Mouse (Mus musculus) brain, embryonic 14.5 days (tissue): ENCODE results near the gene 4931409K22Rik. TPM values are rescaled to one million over a fixed set of nuclear protein-coding genes. Genes with fewer than 3 reads are reported as not detected.

Source experiments
- DNase-seq: peaks from one replicate; pipeline ENCODE4 v3.0.0-alpha.2; 2011; ENCODE audit warnings: low read depth
- CTCF ChIP-seq: fragments of 200-500 bp; IDR thresholded peaks from 2 replicates; pipeline ENCODE4 v1.5.1; 2012; ENCODE audit warnings: inconsistent platforms, mild to moderate bottlenecking, moderate library complexity, borderline replicate concordance; ENCODE audit not compliant: insufficient read depth, insufficient read length; ENCODE audit errors: extremely low read depth
- POLR2A ChIP-seq: fragments of 200-500 bp; IDR thresholded peaks from 2 replicates; pipeline ENCODE4 v1.6.1; 2012; ENCODE audit warnings: mild to moderate bottlenecking, inconsistent platforms, borderline replicate concordance; ENCODE audit not compliant: poor library complexity, insufficient read depth, insufficient read length, severe bottlenecking; ENCODE audit errors: extremely low read depth
- polyA plus RNA-seq: library from polyadenylated mRNA; depleted of rRNA; stranded (reverse); fragments of >200 nt; gene quantifications from 2 replicates; pipeline ENCODE4 v1.2.3, GENCODE M21; 2012; rRNA removed

Gene 4931409K22Rik
- polyA plus RNA-seq, 1 experiment = 0.19 TPM

GRCm38 (mm10) chr5:24508406-24508805 lies 48.2 kb downstream of the 4931409K22Rik start:
- no peak for TF ChIP-seq CTCF
- no peak for TF ChIP-seq POLR2A
- DNase-seq = no peak

- no peak for TF ChIP-seq CTCF
- no peak for TF ChIP-seq POLR2A
- DNase-seq = no peak
Measured at GRCm38 (mm10) chr5:24505513-24505912, 51.1 kb downstream of the 4931409K22Rik start.

- TF ChIP-seq POLR2A (no peak), CTCF (no peak)
- DNase-seq = no peak
Measured at GRCm38 (mm10) chr5:24502786-24503185, 53.8 kb downstream of the 4931409K22Rik start.

- DNase-seq = peak; percentile 77
Measured at GRCm38 (mm10) chr5:24500851-24501250, 55.8 kb downstream of the 4931409K22Rik start.

GRCm38 (mm10) chr5:24499113-24499512 lies 57.5 kb downstream of the 4931409K22Rik start:
- no peak for DNase-seq
- no peak for TF ChIP-seq CTCF
- no peak for TF ChIP-seq POLR2A

More at GRCm38 (mm10) chr5:24500851-24501250, 55.8 kb downstream of the 4931409K22Rik start:
- TF ChIP-seq CTCF (no peak), POLR2A (no peak)

GRCm38 (mm10) chr5:24497526-24497925 lies 59.1 kb downstream of the 4931409K22Rik start:
- peak; percentile 86 for DNase-seq
- no peak for TF ChIP-seq POLR2A

GRCm38 (mm10) chr5:24496756-24497155 lies 59.9 kb downstream of the 4931409K22Rik start:
- TF ChIP-seq CTCF = no peak
- TF ChIP-seq POLR2A = no peak
- DNase-seq = peak; percentile 73

GRCm38 (mm10) chr5:24495019-24495418 lies 61.6 kb downstream of the 4931409K22Rik start:
- peak; percentile 90 for DNase-seq
- no peak for TF ChIP-seq CTCF
- TF ChIP-seq POLR2A = no peak

Other genes starting within 250 kb of the 4931409K22Rik start
- gene Kcnh2, start 205.2 kb downstream of the 4931409K22Rik start, polyA plus RNA-seq = 58.9 and 61.1 TPM in 2 replicates
- gene Nos3, start 192.0 kb downstream of the 4931409K22Rik start, polyA plus RNA-seq = 9.6 and 11.1 TPM in 2 replicates
- gene Atg9b, start 164.7 kb downstream of the 4931409K22Rik start, polyA plus RNA-seq = 1.5 and 1.7 TPM in 2 replicates
- 51.0 and 64.7 TPM in 2 replicates for gene Abcb8, start 163.1 kb downstream of the 4931409K22Rik start, polyA plus RNA-seq
- gene Asic3, start 143.4 kb downstream of the 4931409K22Rik start, polyA plus RNA-seq = 0.71 and 1.1 TPM in 2 replicates
- 159 and 252 TPM in 2 replicates for gene Cdk5, start 133.3 kb downstream of the 4931409K22Rik start, polyA plus RNA-seq
- gene Slc4a2, start 133.0 kb downstream of the 4931409K22Rik start, polyA plus RNA-seq = 38.9 and 41.4 TPM in 2 replicates
- 152 and 248 TPM in 2 replicates for gene Fastk, start 111.5 kb downstream of the 4931409K22Rik start, polyA plus RNA-seq
- gene Tmub1, start 109.0 kb downstream of the 4931409K22Rik start, polyA plus RNA-seq = 60.7 and 67.7 TPM in 2 replicates
- 176 and 244 TPM in 2 replicates for gene Agap3, start 104.6 kb downstream of the 4931409K22Rik start, polyA plus RNA-seq
- 2.2 and 5.0 TPM in 2 replicates for gene Gbx1, start 29.6 kb downstream of the 4931409K22Rik start, polyA plus RNA-seq
- gene Asb10, start 15.8 kb downstream of the 4931409K22Rik start, polyA plus RNA-seq = 0.33 and 0.54 TPM in 2 replicates
- 75.5 and 85.9 TPM in 2 replicates for gene Abcf2, start 20.7 kb upstream of the 4931409K22Rik start, polyA plus RNA-seq
- gene Chpf2, start 29.9 kb upstream of the 4931409K22Rik start, polyA plus RNA-seq = 21.9 and 26.8 TPM in 2 replicates
- gene Smarcd3, start 67.6 kb upstream of the 4931409K22Rik start, polyA plus RNA-seq = 162 and 203 TPM in 2 replicates
- gene Nub1, start 128.7 kb upstream of the 4931409K22Rik start, polyA plus RNA-seq = 57.8 and 58.5 TPM in 2 replicates
- gene Wdr86, start 173.9 kb upstream of the 4931409K22Rik start, polyA plus RNA-seq = 10.8 and 11.9 TPM in 2 replicates
- not detected in 2 replicates for gene Crygn, start 201.2 kb upstream of the 4931409K22Rik start, polyA plus RNA-seq